Mouse (Mus musculus) cerebellum, adult (tissue): Measurements from ENCODE around the gene Ak1.

Experiments
- ATAC-seq: cut with Nextera tagmentation; 2 replicates; pipeline ENCODE4 v1.9.2; 2017; ENCODE audit warnings: mild to moderate bottlenecking, moderate library complexity, mixed read lengths; ENCODE audit not compliant: insufficient number of reproducible peaks, low FRiP score, low TSS enrichment

The Ak1 gene

DNA sequence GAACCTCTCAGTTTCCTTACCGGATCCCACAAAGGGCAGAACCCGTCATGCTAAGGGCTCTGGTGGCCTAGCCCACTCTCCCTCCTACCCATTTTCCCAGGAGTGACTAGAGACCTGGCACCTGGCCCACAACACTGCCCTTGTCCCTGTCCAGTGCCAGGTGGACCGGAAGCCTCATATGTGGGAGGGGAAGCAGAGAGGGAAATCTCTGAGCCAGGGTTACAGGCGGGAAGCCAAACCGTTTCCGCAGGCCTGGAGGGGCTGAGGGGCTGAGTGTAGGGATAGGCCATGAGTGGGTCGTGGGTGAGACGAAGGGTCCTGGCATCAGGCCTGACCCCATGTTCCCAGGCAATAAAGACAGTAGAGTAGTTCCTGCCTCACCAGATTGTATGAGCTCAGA lies 23.1 kb upstream of the Ak1 start:
- no peak for ATAC-seq

DNA sequence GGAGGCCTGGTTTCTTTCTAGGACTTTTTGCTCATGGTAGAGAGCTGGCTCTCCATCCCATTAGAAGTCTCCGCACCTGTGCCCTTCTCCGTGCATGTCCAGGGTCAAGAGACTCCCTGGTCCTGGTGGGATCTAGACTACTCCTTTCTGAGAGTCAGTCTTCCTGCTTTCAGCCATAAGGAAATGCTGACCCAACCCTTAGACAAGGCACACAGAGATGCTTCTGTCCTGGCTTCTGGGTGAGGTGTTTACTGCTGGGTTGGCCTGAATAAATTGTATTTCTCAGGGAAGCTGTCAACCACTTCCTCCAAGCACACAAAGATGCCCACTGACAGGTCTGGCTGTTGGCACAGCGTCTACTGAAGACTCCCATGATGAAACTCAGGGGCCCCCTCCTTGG lies 22.1 kb upstream of the Ak1 start, which contains the start of gene St6galnac6:
TSS of gene St6galnac6 (plus strand) at position 301 of the 400 bp plus-strand sequence.
- no peak for ATAC-seq

- ATAC-seq = no peak
Measured at GRCm38 (mm10) chr2:32601417-32602065, 20.0 kb upstream of the Ak1 start.

DNA sequence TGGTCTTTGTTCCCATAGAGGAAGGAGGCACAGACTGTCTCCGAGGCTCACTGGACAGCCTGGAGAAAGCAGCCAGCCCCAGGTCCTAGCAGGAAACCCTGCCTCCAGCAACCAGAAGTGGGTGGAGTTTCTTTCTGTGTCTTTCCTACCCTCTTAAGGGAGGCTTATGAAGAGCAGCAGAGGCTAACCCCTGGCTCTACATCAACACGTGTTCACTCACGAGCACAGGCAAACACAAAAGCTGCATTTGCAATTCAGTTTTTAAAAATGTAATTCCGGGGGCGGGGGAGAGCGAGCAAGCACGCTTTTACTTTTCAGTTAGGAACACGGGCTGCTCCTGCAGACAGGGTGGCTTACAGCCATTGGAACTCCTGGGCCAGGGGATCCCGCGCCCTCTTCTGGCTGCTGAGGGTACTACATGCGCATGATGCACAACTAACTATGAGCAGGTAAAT lies 18.9 kb upstream of the Ak1 start:
- ATAC-seq = no peak

- ATAC-seq = no peak
Measured at GRCm38 (mm10) chr2:32604631-32605030, 16.9 kb upstream of the Ak1 start.

- peak; percentile 62 for ATAC-seq
Measured at GRCm38 (mm10) chr2:32606161-32607142, 15.1 kb upstream of the Ak1 start.

GRCm38 (mm10) chr2:32607262-32607947 lies 14.2 kb upstream of the Ak1 start:
- ATAC-seq = peak; percentile 16; the same call in 1 of the 2 replicates

GRCm38 (mm10) chr2:32608141-32608777 lies 13.3 kb upstream of the Ak1 start:
- ATAC-seq = no peak

GRCm38 (mm10) chr2:32608778-32609435 lies 12.7 kb upstream of the Ak1 start:
- no peak for ATAC-seq

GRCm38 (mm10) chr2:32610610-32611229 lies 10.8 kb upstream of the Ak1 start:
- no peak for ATAC-seq

GRCm38 (mm10) chr2:32612274-32612673 lies 9.3 kb upstream of the Ak1 start:
- ATAC-seq = no peak

GRCm38 (mm10) chr2:32617109-32617508 lies 4.4 kb upstream of the Ak1 start:
- ATAC-seq = no peak

GRCm38 (mm10) chr2:32617601-32618000 lies 4.0 kb upstream of the Ak1 start:
- ATAC-seq = no peak

GRCm38 (mm10) chr2:32618051-32618450 lies 3.5 kb upstream of the Ak1 start:
- ATAC-seq = no peak

DNA sequence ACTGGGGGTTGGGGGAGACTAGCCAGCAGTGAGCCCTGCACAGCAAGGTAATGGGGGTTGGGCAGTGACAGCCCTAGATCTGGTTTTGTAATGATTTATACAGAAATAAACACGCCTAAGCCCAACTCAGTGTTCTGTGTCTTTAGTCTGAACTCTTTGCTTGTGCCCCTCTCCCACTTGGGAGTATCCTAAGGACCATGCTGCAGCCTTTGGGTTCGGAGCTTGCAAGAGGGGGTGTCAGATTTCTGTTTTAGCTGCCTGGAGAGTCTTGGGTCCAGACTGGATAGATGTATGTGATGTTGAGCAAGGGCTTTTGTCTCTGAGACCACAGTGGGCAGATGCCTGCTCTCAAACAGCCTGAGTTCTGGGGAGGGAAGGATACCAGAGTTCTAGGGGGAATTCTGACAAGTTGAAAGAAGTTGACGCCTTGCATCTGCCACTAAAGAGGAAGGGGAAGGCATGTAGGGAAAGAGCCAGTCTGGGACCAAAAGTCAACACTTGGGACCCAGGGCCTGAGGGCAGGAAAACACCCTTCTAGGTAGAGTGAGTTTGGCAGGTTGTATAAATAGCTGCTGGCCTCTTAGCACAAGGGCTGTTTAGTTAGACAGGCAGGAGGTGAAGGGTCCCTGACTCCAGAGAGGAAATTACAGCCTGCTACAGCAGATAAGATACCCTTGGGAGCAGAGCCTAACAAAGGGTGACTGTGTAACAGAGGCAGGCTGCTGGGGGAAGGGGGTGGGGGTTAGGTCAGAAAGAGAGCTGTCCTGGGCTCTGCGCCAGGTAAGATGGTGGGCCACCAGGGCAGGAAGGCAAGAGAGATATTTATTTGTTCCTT lies 659 bp upstream of the Ak1 start:
- no peak for ATAC-seq

GRCm38 (mm10) chr2:32624111-32624748 lies 2.7 kb downstream of the Ak1 start:
- ATAC-seq = no peak

DNA sequence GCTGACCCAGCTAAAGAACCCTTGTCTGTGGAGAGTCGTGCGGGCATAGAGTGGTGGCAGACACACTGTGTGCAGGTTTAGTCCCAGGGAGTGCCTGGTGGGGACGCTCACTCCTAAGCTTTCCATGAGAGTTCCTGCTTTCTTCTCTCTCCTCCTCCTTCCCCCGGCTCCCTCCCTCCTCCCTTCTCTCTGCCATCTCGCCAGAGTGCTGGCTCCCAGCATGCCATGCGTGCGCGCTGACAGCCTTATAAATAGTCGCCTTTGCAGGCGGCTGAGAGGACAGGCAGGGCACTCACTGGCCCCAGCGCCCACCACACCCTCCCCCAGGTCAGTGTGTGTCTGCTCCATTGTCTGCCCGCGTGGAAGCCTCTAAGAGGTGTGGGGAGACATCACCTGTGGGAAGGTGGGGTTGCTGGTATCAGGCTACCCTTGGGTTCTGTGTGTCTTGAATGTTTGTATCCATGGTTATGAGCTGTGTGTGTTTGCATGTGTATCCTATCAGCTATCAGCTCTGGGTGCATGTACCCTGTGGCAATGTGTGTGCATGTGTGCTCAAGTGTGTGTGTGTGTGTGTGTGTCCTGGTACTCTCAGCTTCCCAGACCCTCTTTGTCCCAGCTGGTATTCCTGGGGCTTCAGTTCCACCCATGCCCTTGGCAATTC lies 3.8 kb downstream of the Ak1 start:
- peak; percentile 50; the same call in 1 of the 2 replicates for ATAC-seq
